Mouse (Mus musculus): ENCODE data around the gene Palld. TPM values are rescaled to one million over a fixed set of nuclear protein-coding genes. Genes with fewer than 3 reads are reported as not detected.

Gene Palld
- 10 to 100 TPM in 1 of 26 experiments, 1 to 10 TPM in 22, under 1 TPM in 3; 0.52 to 16.9 (median 3.1) TPM for total RNA-seq (2018; cell fraction: chromatin; rRNA removed)
- total RNA-seq (2018; cell fraction: cytosol; rRNA removed), result 1 to 10 TPM in 25 of 26 experiments, under 1 TPM in 1; 0.91 to 7.8 (median 2.5) TPM
- 10 to 100 TPM in 1 of 26 experiments, 1 to 10 TPM in 25; 1.2 to 11.2 (median 2.5) TPM for total RNA-seq (2018; cell fraction: nucleus; rRNA removed)
- polyA plus RNA-seq (2018), result 3.0 to 11.6 TPM (median 7.2 TPM) in 3 replicates

DNA sequence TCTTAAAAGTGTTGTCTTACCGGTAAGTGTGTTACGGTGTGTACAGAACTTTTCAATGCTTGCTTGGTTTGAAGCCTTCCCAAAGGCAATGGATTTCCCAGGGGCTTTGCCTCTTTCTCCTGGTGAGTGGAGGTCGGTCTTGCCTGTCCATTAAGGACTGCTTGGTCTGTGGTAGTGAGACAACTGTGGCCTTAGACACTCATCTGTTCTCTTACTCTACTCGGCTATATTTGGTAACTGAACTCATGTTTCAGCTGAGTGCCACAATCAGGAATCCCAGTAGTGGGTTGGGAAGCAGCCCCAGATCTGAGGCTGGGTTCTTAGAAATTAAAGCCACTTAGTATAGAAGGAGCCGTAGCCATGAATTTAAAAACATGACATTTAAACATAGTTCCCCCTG, at the start of gene Palld:
Palld (minus strand) TSS at position 170 of the 400 bp plus-strand sequence.
- Histone ChIP-seq H3K36me3 (ENCODE audit: inconsistent target) (no peaks in the 10 kb centered on the region), H3K27ac (no peak within 1 kb of the TSS), H3K79me2 (ENCODE audit: inconsistent target) (no peaks in the 10 kb centered on the region), H3K4me3 (ENCODE audit: inconsistent target) (no peak within 1 kb of the TSS)
- 96% methylated on average over 5 of the region's 5 CpGs for WGBS (ENCODE audit: missing documents)

DNA sequence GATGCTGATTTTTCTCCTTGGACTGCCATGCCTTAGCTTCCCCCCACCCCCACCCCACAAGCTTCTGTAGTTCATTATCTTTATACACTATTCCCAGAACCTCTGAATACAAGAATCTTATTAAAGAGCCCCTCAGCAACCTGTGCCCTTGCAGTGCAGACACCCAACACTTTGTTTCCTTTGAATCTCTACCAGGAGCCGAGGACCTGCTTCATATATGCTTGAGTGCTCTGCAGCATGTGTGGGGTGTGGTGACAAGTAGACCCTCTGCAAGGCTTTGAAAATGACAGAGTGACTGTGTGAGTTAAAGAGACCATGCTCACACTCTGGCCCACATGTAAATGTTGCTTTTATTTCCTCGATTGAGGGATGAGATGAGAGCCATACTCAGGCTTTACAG, 35.1 kb upstream of the Palld start:
- Histone ChIP-seq H3K36me3 (ENCODE audit: inconsistent target) (peaks cover 76% of the 10 kb centered on the region), H3K79me2 (ENCODE audit: inconsistent target) (peaks cover 55% of the 10 kb centered on the region; the same call in 1 of the 2 replicates), H3K27ac (no peak overlapping the region), H3K4me3 (ENCODE audit: inconsistent target) (no peak overlapping the region)
- 100% methylated on average over 2 of the region's 2 CpGs for WGBS (ENCODE audit: missing documents)

DNA sequence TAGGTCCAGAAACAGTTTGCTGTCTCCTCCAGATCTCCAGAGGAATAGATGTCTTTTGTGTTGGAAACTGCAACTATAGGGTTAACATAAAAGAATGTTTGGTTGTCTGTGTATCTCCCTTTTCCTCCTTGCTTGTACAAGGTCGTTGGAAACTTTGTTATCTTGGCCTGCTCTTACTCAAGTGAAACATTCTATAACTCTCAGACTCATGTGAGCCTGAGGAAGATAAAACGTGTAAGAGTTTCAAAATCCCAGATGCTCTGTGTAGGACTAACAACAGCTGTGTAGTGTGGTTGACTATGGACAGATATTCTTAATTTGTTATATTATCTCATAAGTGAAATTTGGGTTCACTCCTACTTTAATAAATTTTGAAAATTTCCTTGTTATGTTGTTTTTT, 30.8 kb upstream of the Palld start:
- no peak overlapping the region for H3K27ac ChIP-seq

DNA sequence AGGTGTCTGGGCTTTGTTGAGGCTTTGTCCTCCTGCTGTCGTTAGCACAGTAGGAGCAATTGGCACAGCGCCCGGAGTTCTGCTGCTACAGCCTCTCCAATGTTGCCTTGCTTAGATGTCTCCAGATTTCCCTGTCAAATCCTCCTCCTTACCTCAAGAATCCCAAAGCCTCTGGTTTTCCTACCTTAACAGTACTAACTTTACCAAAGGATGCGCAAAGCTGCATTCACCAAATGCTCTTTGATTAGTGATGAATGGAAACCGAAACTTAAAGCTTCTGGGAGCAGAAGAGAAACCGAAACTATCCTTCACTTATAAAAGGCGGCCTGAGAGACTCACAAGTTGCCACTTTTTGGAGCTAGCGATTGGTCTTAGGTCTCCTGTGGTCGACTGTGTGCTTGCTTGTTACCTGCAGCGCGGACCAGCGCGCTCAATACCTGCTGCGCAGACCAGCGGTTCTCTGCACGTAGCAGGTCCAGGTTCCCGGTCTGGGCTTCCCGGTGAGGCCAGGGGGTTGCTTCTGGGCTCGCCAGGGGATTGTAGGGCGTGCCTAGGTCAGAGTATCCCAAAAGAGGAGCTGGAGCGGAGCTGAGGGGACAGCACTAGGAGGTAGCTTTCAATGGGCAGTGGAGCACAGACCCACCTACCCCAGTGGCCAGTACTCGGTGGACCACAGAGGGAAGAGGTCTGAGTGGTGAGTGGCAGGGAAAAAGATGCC, 25.4 kb upstream of the Palld start, which contains the start of gene Ddx60:
Ddx60 (plus strand) TSS at position 311 of the 718 bp plus-strand sequence.
- WGBS (ENCODE audit: missing documents), result 1% methylated on average over 22 of the region's 22 CpGs
- H3K4me3 ChIP-seq (ENCODE audit: inconsistent target), result peak within 1 kb of the TSS; percentile 92
- H3K27ac ChIP-seq, result peak within 1 kb of the TSS; percentile 91
- no peaks in the 10 kb centered on the region; the same call in 1 of the 2 replicates for H3K36me3 ChIP-seq (ENCODE audit: inconsistent target)
- peaks cover 85% of the 10 kb centered on the region; the same call in 1 of the 2 replicates for H3K79me2 ChIP-seq (ENCODE audit: inconsistent target)

More for the DNA sequence above, 30.8 kb upstream of the Palld start:
- Histone ChIP-seq H3K4me3 (ENCODE audit: inconsistent target) (no peak overlapping the region), H3K36me3 (ENCODE audit: inconsistent target) (peaks cover 40% of the 10 kb centered on the region), H3K79me2 (ENCODE audit: inconsistent target) (peaks cover 97% of the 10 kb centered on the region; the same call in 1 of the 2 replicates)
- WGBS (ENCODE audit: missing documents), result 65% methylated on average over 2 of the region's 2 CpGs

DNA sequence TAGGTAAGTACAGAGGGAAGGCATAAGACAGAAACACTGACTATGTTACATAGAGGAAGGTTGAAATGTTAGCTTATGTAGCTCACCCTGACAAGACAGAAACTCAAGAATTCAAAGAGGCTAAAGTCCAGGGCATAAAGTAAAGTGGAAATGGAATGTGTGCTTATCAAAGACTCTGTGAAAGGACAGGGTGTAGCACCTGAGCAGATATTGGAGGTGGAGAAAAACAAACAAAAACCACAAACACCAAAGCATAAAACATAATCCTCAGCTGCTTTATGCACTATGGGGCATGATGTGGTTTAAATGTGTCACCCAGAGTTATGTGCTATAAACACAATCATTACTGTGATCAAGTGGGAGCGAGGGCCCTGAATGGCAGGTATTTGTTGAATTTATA, 22.0 kb upstream of the Palld start:
- Histone ChIP-seq H3K36me3 (ENCODE audit: inconsistent target) (peaks cover 8% of the 10 kb centered on the region), H3K79me2 (ENCODE audit: inconsistent target) (peaks cover 51% of the 10 kb centered on the region; the same call in 1 of the 2 replicates), H3K27ac (no peak overlapping the region), H3K4me3 (ENCODE audit: inconsistent target) (no peak overlapping the region)
- 100% methylated on average over 1 of the region's 1 CpGs for WGBS (ENCODE audit: missing documents)

DNA sequence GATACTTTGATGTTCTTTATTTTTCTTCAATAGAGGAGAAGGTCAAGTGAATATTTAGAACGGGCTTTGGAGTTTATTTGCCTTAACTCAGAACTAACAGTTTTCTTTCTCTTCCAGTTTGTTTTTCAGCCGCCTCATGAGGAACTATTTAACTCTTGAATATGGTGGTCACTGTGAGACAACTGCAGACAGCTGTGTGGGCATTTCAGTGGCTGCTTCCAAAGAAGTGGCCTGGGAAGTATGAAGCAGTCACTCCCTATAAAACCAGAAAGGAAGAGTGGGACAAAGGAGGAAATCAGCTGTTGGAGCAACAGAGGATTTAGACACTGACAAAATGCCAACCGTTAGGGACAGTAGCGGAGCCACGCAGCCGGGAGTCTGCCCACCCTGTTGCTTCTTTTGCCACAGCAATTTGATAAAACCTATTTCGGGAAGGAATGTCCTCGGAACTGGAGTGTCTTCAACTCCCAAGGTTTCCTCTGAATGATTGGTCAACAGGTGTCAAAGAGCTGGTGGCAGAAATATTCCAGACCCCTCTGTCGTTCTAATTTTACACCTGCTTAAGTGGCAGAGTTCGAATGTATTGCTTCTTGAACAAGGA, 19.1 kb upstream of the Palld start:
- Histone ChIP-seq H3K27ac (no peak overlapping the region), H3K79me2 (ENCODE audit: inconsistent target) (peaks cover 21% of the 10 kb centered on the region; the same call in 1 of the 2 replicates), H3K36me3 (ENCODE audit: inconsistent target) (peaks cover 8% of the 10 kb centered on the region), H3K4me3 (ENCODE audit: inconsistent target) (no peak overlapping the region)
- WGBS (ENCODE audit: missing documents), result 93% methylated on average over 9 of the region's 10 CpGs

DNA sequence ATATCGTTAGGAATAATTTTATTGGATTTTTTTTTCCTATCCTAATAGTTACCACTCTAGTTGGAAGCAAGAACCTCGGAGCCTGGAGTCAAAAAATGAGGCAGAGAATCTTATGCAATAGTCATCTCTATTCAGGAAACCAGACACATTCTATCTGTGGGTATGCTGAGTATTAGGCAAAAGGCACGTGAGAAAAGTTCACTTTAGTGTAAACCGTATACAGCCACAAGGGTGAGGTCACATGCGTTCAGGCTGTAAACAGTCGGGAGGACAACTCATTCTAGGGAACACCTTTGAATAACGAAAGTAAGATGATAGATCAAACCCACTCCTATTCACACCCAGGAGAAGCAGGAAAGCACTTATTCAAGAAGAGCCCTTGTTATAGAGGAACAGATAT, 17.9 kb upstream of the Palld start:
- WGBS (ENCODE audit: missing documents), result 50% methylated on average over 7 of the region's 7 CpGs
- H3K27ac ChIP-seq, result peak overlapping the region; percentile 19

DNA sequence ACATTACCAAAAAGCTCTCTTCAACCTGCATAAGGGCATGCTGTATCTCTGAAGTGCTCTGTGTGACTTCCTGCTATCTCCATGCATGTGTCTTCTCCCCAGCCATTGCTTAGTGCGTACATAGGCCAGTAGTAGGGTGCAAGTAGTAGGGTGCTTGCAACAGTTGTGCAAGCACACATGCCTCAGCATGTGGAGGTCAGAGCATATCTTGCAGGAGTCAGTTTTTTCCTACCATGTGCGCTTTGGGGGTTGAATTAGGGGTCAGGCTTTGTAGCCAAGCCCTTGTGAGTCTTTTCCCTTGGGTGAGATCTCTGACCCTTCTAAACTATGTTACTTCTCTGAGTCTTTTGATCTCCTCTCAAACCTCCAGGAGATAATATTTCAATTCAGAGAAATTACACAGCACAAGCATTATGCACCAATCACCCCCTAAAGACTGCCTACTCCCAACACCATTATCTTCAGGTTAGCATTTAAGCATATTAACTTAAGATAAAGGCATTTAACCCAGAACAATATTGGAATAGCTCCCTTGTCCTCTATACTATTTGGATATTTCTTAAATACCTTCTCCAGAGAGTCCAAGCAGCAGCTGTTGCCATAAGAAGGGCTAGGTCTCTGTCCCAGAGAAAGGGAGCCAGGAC, 16.8 kb upstream of the Palld start:
- Histone ChIP-seq H3K79me2 (ENCODE audit: inconsistent target) (no peaks in the 10 kb centered on the region; the same call in 1 of the 2 replicates), H3K4me3 (ENCODE audit: inconsistent target) (no peak overlapping the region), H3K27ac (no peak overlapping the region), H3K36me3 (ENCODE audit: inconsistent target) (peaks cover 8% of the 10 kb centered on the region)
- 96% methylated on average over 2 of the region's 2 CpGs for WGBS (ENCODE audit: missing documents)

More for the DNA sequence above, 17.9 kb upstream of the Palld start:
- Histone ChIP-seq H3K4me3 (ENCODE audit: inconsistent target) (no peak overlapping the region), H3K79me2 (ENCODE audit: inconsistent target) (peaks cover 9% of the 10 kb centered on the region; the same call in 1 of the 2 replicates), H3K36me3 (ENCODE audit: inconsistent target) (peaks cover 8% of the 10 kb centered on the region)

DNA sequence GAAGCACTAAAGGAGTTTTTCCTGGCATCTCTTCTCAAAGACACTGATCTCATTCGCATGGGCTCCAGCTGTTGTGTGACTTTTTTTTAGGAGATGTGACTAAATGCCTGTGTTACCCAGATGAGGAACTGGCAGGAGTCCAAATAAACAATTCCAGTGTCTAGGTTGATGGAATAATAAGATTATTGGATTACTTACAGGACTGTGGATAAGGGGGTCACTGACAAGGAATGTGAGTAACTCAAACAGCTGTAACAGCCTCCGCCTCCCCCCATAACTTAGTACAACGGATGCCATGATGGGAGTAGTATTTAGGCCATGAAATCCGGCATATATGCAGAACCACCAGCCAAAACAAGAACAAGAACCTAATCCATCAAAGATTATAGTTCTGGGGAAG, 14.8 kb upstream of the Palld start:
- H3K79me2 ChIP-seq (ENCODE audit: inconsistent target), result no peaks in the 10 kb centered on the region
- no peak overlapping the region for H3K4me3 ChIP-seq (ENCODE audit: inconsistent target)
- no peak overlapping the region for H3K27ac ChIP-seq
- 93% methylated on average over 4 of the region's 4 CpGs for WGBS (ENCODE audit: missing documents)
- peaks cover 8% of the 10 kb centered on the region for H3K36me3 ChIP-seq (ENCODE audit: inconsistent target)

DNA sequence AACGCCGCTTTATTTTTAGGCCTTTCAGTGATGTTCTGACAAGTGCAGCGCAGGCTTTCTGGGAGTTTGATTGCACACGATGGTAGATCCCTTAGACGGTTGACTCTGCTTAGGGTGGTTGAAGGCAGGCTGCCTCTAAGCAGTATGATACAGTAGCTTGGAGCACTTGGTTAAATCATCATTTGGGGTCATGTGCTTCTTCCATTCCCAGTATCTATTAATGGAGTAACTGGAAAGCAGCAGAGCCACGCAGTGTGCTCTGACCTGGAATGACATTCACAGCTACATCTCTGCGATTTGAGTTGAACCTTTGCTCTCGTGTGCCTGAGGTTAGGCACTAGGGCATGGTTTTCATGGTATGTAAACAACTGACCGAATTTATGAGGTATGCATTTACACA, 11.5 kb upstream of the Palld start:
- peak overlapping the region; percentile 22 for H3K27ac ChIP-seq
- 89% methylated on average over 9 of the region's 9 CpGs for WGBS (ENCODE audit: missing documents)

DNA sequence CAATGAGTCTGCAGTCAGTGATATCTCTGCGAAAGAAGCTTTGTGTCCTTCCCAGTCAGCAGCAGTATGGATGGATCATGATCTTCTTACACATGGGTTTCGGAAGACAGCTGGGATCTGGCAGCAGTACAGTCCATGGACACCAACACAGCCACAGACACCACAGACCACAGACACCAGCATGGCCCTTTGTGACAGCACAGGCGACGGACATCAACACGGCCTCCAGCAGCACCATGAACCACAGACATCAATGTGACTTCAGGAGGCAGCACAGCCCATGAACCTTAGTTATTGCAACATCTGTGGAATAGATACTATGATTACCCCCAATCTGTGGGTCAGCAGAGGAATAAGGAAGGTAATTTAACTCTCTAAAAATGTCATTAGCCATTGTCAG, 10.3 kb upstream of the Palld start:
- Histone ChIP-seq H3K36me3 (ENCODE audit: inconsistent target) (no peaks in the 10 kb centered on the region), H3K79me2 (ENCODE audit: inconsistent target) (no peaks in the 10 kb centered on the region), H3K27ac (no peak overlapping the region), H3K4me3 (ENCODE audit: inconsistent target) (no peak overlapping the region)
- 77% methylated on average over 5 of the region's 5 CpGs for WGBS (ENCODE audit: missing documents)

More for the DNA sequence above, 11.5 kb upstream of the Palld start:
- no peaks in the 10 kb centered on the region for H3K79me2 ChIP-seq (ENCODE audit: inconsistent target)
- no peak overlapping the region for H3K4me3 ChIP-seq (ENCODE audit: inconsistent target)
- no peaks in the 10 kb centered on the region for H3K36me3 ChIP-seq (ENCODE audit: inconsistent target)

DNA sequence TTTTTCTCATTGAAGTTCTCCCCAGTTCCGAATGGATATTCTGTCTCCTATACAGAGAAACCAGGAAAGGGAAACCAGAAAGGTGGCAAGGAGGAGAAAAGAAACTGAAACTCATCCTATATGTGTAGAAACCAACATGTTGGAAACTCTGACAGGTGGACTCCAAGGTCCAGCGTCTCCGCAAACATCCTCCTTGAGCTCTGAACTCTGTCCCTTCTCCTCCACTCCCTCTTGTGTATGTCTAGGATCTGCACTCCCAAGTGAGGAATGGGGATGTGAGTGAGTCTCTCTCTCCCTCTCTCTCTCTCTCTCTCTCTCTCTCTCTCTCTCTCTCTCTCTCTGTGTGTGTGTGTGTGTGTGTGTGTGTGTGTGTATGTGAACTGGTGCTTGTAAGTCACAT, 6.8 kb upstream of the Palld start:
- peak overlapping the region; percentile 69 for H3K27ac ChIP-seq
- no peaks in the 10 kb centered on the region for H3K36me3 ChIP-seq (ENCODE audit: inconsistent target)
- WGBS (ENCODE audit: missing documents), result 58% methylated on average over 3 of the region's 3 CpGs
- no peak overlapping the region for H3K4me3 ChIP-seq (ENCODE audit: inconsistent target)
- H3K79me2 ChIP-seq (ENCODE audit: inconsistent target), result no peaks in the 10 kb centered on the region

DNA sequence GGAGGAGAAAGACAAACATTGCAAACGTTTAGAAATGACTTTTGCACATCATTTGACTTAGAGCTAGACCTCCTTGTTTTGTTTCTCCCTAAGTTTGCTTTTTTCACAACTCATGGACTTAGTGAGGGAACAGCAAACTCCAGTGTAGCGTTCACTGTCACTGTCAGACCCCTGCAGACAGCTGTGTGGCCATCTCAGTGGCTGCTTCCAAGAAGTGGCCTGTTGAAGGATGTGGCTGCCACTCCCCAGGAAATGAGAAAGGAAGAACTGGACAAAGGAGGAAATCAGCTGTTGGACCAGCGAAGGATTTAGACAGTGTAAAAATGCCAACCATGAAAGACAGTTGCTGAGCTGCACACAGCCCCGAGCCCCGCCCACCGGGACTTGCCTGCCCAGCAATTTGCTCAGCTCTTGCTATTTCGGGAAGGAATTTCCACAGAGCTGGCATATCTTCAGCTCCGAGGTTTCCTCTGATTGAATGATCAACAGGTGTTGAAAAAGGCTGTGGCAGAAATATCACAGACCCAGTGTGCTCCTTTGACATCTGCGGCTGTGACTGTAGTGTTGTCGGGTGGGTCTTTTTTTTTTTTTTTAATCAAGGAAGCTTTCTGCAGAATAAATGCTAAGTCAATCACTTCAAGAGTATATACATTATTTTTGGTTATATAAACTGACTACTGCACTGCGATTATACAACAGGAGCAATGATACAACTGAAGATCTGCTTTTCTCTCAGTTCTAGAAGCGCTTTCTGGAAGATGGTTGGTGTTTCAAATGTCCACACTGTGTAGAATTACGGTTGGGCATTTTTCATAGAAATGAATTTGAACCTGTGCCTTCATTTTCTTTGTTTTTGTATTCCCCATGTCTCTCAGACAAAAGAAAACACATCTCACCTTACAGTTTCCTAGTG, 6.1 kb upstream of the Palld start:
- 20% methylated on average over 13 of the region's 13 CpGs for whole genome bisulfite sequencing (ENCODE audit: missing documents)
- Histone ChIP-seq H3K27ac (peak overlapping the region; percentile 69), H3K79me2 (ENCODE audit: inconsistent target) (no peaks in the 10 kb centered on the region), H3K4me3 (ENCODE audit: inconsistent target) (no peak overlapping the region), H3K36me3 (ENCODE audit: inconsistent target) (no peaks in the 10 kb centered on the region)

Data from macrophage (primary cell).